Mouse (Mus musculus): ENCODE measurements at regions not wholly inside any gene's neighbourhood (a gene's known extent, or its start where the extent isn't known, plus 50 kb on each side); places are given as distances from the start of the nearest gene placed in this dataset.

DNA sequence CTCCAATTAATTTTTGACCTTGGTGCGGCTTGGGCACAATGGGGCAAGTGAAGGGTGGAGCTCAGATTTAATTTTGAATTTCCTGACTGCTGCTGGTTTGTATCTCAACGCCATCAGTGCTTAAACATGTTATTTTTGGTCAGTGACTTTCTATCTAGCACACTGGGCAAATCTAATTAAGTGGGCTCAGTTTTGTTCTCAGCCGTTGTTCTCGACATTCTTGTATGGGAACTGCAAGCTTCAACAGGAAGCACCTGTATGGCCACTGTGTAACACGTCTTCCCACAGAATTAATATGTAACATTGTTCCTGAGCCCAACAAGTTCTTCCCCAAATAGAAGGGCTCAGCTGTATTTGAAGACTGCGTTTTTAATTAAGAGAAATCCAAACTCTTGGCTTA, 105.7 kb upstream of the Ednrb start:
- Histone ChIP-seq H3K4me3 (ENCODE audit: low read depth, low read length) (no peak overlapping the region), H3K4me1 (replicated peaks; ENCODE audit: control insufficient read depth, insufficient read depth, low read length) (no peaks in the 10 kb centered on the region), H3K4me2 (replicated peaks; ENCODE audit: low read depth) (no peak overlapping the region), H3K36me3 (ENCODE audit: control insufficient read depth, insufficient read depth) (no peaks in the 10 kb centered on the region), H3K9me3 (ENCODE audit: control insufficient read depth) (no peaks in the 10 kb centered on the region), H3K27ac (ENCODE audit: low read depth, low read length) (no peak overlapping the region), H3K9ac (ENCODE audit: low read depth, low read length) (no peak overlapping the region), H3K27me3 (replicated peaks; ENCODE audit: control insufficient read depth, insufficient read depth, low read length) (no peaks in the 10 kb centered on the region)
- 74% methylated on average over 6 of the region's 6 CpGs for WGBS
- ATAC-seq, result no peak
- no peak for TF ChIP-seq CTCF (IDR thresholded peaks at IDR 0.05; ENCODE audit: low read depth)

DNA sequence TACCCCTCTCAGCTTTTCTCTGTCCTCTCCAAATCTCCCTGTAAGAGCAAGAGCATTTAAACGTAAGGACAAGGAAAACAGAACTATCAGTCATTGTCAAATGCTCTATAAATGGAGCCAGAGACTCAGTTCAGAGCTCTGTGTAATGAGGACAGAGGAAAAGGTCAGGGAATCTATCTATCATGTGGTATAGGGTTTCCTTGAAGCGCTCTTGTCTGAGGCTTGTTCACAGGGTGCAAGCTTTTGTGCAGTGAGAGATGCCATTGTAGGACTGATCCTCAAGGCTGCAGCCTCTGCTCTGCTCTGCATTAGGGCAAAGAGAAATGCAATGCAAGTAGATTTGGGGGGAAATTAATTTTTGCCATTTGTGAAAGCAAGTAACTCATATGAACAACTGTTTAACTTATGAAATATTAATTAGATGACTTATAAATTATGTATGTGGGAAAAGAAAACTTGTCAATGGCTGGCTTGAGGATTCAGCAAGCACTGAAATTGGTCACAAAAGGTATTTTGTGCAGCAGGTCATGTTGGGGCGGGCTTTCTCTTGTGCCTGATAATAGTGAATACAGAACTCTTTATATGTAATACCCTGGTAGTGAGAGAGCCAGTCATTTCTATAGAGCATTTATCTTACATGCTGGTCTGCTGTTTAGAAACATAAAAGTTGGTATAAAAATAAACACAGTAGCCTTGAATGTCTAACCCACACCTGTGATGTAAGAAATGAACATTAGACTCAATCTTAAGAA, 104.0 kb upstream of the Ednrb start:
- no peaks in the 10 kb centered on the region for H3K9me3 ChIP-seq (ENCODE audit: control insufficient read depth)
- H3K4me1 ChIP-seq (replicated peaks; ENCODE audit: control insufficient read depth, insufficient read depth, low read length), result no peaks in the 10 kb centered on the region
- H3K36me3 ChIP-seq (ENCODE audit: control insufficient read depth, insufficient read depth), result no peaks in the 10 kb centered on the region
- no peak overlapping the region for H3K4me3 ChIP-seq (ENCODE audit: low read depth, low read length)
- no peaks in the 10 kb centered on the region for H3K27me3 ChIP-seq (replicated peaks; ENCODE audit: control insufficient read depth, insufficient read depth, low read length)
- H3K27ac ChIP-seq (ENCODE audit: low read depth, low read length), result no peak overlapping the region
- H3K9ac ChIP-seq (ENCODE audit: low read depth, low read length), result no peak overlapping the region
- TF ChIP-seq CTCF (IDR thresholded peaks at IDR 0.05; ENCODE audit: low read depth), result no peak
- H3K4me2 ChIP-seq (replicated peaks; ENCODE audit: low read depth), result no peak overlapping the region
- ATAC-seq, result no peak
- 66% methylated on average over 3 of the region's 3 CpGs for WGBS

DNA sequence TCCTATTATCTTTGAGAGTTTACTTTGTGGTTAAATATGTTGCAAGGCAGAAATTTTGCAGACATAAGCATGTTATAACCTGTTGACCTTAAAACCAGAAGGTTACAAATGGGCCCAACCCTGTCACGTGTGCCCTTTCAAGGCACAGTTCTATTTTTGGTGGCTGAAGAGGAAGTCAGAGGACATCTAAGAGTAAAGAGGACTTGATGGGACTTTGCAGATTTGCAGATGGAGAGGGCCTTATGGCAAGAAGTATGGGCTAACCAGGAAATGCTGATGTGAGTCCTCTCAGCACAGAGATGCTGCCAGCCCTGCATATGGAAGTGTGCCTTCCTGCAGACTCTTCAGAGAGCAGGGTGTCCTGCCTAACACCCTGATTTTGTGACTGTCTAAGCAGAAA, 101.6 kb upstream of the Ednrb start:
- H3K9me3 ChIP-seq (ENCODE audit: control insufficient read depth), result no peaks in the 10 kb centered on the region
- H3K27ac ChIP-seq (ENCODE audit: low read depth, low read length), result no peak overlapping the region
- no peaks in the 10 kb centered on the region for H3K27me3 ChIP-seq (replicated peaks; ENCODE audit: control insufficient read depth, insufficient read depth, low read length)
- H3K4me2 ChIP-seq (replicated peaks; ENCODE audit: low read depth), result no peak overlapping the region
- H3K36me3 ChIP-seq (ENCODE audit: control insufficient read depth, insufficient read depth), result no peaks in the 10 kb centered on the region
- no peaks in the 10 kb centered on the region for H3K4me1 ChIP-seq (replicated peaks; ENCODE audit: control insufficient read depth, insufficient read depth, low read length)
- ATAC-seq, result no peak
- H3K4me3 ChIP-seq (ENCODE audit: low read depth, low read length), result no peak overlapping the region
- 33% methylated on average over 1 of the region's 1 CpGs for WGBS
- no peak for TF ChIP-seq CTCF (IDR thresholded peaks at IDR 0.05; ENCODE audit: low read depth)
- H3K9ac ChIP-seq (ENCODE audit: low read depth, low read length), result no peak overlapping the region

DNA sequence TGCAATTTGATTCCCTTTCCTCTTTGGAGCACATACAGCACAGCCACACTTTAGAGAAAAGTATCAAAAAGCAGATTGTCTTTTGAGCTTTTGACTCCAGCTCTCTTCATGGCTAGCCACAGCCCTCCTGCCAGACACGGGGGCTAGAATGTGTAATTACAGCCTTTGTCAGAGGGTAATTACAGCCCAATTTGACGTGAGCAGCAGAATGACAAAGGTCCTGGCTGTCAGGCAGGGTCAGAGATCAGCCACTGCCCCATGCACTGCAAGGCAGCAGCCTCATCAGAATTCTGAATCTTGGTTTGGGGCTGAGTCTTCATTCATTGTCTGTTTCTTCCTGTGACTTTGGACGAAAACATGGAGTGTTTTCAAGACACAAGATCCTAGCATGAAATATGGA, 95.7 kb upstream of the Ednrb start:
- H3K27me3 ChIP-seq (replicated peaks; ENCODE audit: control insufficient read depth, insufficient read depth, low read length), result no peaks in the 10 kb centered on the region
- H3K9ac ChIP-seq (ENCODE audit: low read depth, low read length), result no peak overlapping the region
- TF ChIP-seq CTCF (IDR thresholded peaks at IDR 0.05; ENCODE audit: low read depth), result no peak
- H3K4me3 ChIP-seq (ENCODE audit: low read depth, low read length), result no peak overlapping the region
- no peaks in the 10 kb centered on the region for H3K9me3 ChIP-seq (ENCODE audit: control insufficient read depth)
- no peaks in the 10 kb centered on the region for H3K4me1 ChIP-seq (replicated peaks; ENCODE audit: control insufficient read depth, insufficient read depth, low read length)
- no peak for ATAC-seq
- WGBS, result 23% methylated on average over 3 of the region's 3 CpGs
- no peaks in the 10 kb centered on the region for H3K36me3 ChIP-seq (ENCODE audit: control insufficient read depth, insufficient read depth)
- H3K4me2 ChIP-seq (replicated peaks; ENCODE audit: low read depth), result no peak overlapping the region
- H3K27ac ChIP-seq (ENCODE audit: low read depth, low read length), result no peak overlapping the region

DNA sequence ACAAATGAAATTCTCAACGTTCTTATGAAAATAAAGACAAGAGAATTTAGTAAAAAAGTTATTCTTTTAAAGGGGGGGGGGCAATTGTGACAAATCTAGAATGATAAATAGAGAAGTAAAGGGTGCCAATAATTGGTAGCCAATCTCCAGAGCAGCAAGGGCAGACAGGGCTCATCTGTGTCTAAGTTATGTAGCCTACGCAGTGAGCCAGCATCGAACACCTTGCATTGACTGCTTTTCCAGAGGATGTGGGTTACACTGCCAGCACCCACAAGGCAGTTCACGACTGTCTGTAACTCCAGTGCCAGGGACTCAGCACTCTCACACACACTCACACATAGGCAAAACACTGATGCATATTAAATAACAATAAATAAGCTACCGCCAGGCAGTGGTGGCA, 94.7 kb upstream of the Ednrb start:
- Histone ChIP-seq H3K4me1 (replicated peaks; ENCODE audit: control insufficient read depth, insufficient read depth, low read length) (no peaks in the 10 kb centered on the region), H3K4me2 (replicated peaks; ENCODE audit: low read depth) (no peak overlapping the region), H3K4me3 (ENCODE audit: low read depth, low read length) (no peak overlapping the region), H3K9ac (ENCODE audit: low read depth, low read length) (no peak overlapping the region), H3K9me3 (ENCODE audit: control insufficient read depth) (no peaks in the 10 kb centered on the region), H3K27me3 (replicated peaks; ENCODE audit: control insufficient read depth, insufficient read depth, low read length) (no peaks in the 10 kb centered on the region), H3K36me3 (ENCODE audit: control insufficient read depth, insufficient read depth) (no peaks in the 10 kb centered on the region), H3K27ac (ENCODE audit: low read depth, low read length) (no peak overlapping the region)
- 86% methylated on average over 5 of the region's 5 CpGs for WGBS
- ATAC-seq, result no peak
- TF ChIP-seq CTCF (IDR thresholded peaks at IDR 0.05; ENCODE audit: low read depth), result no peak

DNA sequence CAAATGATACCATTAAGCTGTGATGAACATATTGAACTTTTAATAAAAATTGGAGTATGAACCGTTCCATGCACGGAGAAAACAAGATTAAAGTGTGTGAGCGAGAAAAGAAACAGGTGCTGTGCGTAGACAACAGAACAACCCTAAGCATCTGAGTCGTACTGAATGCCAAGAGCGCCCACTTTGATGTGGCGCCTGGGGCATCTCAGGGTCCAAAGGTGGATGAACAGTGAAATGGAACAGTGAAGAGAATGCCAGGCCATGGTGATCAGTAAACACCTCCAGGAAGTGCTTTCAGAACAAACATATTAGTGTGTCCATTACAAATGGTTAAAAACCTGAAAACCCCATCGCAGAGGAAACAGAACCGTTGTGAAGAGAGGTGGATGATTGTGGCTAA, 94.0 kb upstream of the Ednrb start:
- H3K4me1 ChIP-seq (replicated peaks; ENCODE audit: control insufficient read depth, insufficient read depth, low read length), result no peaks in the 10 kb centered on the region
- H3K27me3 ChIP-seq (replicated peaks; ENCODE audit: control insufficient read depth, insufficient read depth, low read length), result no peaks in the 10 kb centered on the region
- ATAC-seq, result no peak
- no peak overlapping the region for H3K27ac ChIP-seq (ENCODE audit: low read depth, low read length)
- H3K9ac ChIP-seq (ENCODE audit: low read depth, low read length), result no peak overlapping the region
- H3K4me2 ChIP-seq (replicated peaks; ENCODE audit: low read depth), result no peak overlapping the region
- no peaks in the 10 kb centered on the region for H3K36me3 ChIP-seq (ENCODE audit: control insufficient read depth, insufficient read depth)
- no peaks in the 10 kb centered on the region for H3K9me3 ChIP-seq (ENCODE audit: control insufficient read depth)
- no peak overlapping the region for H3K4me3 ChIP-seq (ENCODE audit: low read depth, low read length)
- 91% methylated on average over 9 of the region's 9 CpGs for WGBS
- no peak for TF ChIP-seq CTCF (IDR thresholded peaks at IDR 0.05; ENCODE audit: low read depth)

DNA sequence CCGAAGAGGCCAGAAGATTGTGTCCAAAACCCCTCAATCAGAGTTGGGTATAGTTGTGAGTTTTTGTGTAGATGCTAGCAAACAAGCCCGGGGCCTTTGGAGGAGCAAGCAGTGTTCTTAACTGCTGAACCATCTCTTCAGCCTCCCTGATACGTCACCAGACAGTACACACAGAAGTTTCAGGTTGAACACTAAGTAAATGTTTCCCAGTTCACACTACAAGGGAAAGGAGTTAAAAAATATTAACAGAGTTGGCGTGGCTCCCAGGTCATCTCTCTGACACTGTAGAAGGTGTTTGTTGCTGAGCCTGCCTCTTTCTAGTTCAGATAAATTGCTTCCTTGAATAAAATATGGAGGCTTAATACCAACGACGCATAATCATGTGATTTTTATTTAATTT, 93.5 kb upstream of the Ednrb start:
- ATAC-seq, result no peak
- no peak overlapping the region for H3K4me3 ChIP-seq (ENCODE audit: low read depth, low read length)
- H3K4me1 ChIP-seq (replicated peaks; ENCODE audit: control insufficient read depth, insufficient read depth, low read length), result 0 out of 2 replicates have a peak, but pooled peaks cover 2% of the 10 kb centered on the region
- TF ChIP-seq CTCF (IDR thresholded peaks at IDR 0.05; ENCODE audit: low read depth), result no peak
- no peak overlapping the region for H3K4me2 ChIP-seq (replicated peaks; ENCODE audit: low read depth)
- H3K36me3 ChIP-seq (ENCODE audit: control insufficient read depth, insufficient read depth), result no peaks in the 10 kb centered on the region
- H3K27me3 ChIP-seq (replicated peaks; ENCODE audit: control insufficient read depth, insufficient read depth, low read length), result no peaks in the 10 kb centered on the region
- no peak overlapping the region for H3K27ac ChIP-seq (ENCODE audit: low read depth, low read length)
- WGBS, result 80% methylated on average over 6 of the region's 6 CpGs
- H3K9me3 ChIP-seq (ENCODE audit: control insufficient read depth), result no peaks in the 10 kb centered on the region
- no peak overlapping the region for H3K9ac ChIP-seq (ENCODE audit: low read depth, low read length)
